Mouse (Mus musculus) urinary bladder, postnatal 36 days (tissue): ENCODE results near the gene Rreb1.

Source experiments
- DNase-seq, 2 experiments: peaks; one replicate each; pipeline ENCODE4 v3.0.0; 2022; ENCODE audit warnings: low spot score in 2 of 2, mixed read lengths in 1 of 2

Rreb1 gene

DNA sequence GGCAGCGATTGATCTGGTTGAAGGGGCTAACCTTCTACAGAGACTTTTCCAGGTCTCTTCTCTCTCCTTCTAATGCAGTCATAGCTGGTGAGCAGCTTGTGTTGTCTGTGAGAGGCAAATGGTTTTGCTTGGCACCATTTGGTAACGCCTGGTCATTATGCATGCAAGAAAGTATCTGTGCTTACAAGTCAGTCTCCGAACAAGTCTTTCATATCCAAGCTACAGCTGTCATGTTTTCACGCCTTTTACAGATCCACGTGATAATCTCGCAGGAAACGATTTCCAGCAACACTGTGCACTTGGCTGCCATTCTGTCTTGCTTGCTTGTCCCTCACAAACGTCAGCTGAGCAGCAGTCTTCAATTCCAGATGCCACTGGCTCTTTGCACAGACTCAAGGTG lies 191.8 kb downstream of the Rreb1 start:
- no peak for DNase-seq

GRCm38 (mm10) chr13:37970887-37971530 lies 192.8 kb downstream of the Rreb1 start:
- DNase-seq: no peak

- DNase-seq: no peak
Measured at GRCm38 (mm10) chr13:37974036-37974435, 195.8 kb downstream of the Rreb1 start.

DNA sequence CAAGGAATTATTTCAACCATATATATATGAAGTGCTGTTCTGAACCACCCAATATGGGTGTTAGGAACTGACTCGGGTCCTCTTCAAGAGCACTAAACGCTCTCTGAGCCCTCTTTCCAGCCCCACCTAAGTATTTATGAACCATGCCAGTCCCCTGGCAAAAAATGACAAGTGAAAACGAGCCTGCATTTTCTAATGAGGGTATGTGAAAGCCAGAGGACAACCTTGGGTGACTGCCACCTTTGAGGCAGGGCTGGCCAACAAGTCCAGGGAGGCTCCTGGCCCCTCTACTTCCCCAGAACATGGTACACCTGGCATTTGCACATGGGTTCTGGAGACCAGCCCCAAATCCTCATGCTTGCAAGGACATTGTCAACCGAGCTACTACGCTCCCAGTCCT lies 196.5 kb downstream of the Rreb1 start:
- no peak for DNase-seq

- DNase-seq: no peak
Measured at GRCm38 (mm10) chr13:37979506-37979905, 201.3 kb downstream of the Rreb1 start.

GRCm38 (mm10) chr13:37980346-37980745 lies 202.1 kb downstream of the Rreb1 start:
- DNase-seq: no peak

DNA sequence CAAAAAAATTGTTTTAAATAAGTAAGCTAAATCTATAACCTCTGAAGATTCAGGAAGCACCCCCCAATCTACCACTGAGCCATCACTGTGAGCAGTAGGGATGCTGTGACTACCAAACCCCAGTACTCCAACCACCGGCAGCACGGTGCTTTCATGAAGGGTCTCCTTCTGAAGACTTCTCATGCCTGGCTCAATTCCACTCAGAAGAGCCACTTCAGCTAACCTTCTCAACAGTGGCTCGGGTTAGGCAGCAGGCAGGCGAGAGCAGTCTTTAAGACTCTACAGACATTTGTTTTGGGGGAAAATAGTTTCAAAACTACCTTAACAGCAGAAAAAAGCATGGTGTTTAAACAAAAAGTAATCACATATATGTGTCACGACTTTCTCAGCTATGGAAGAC lies 202.9 kb downstream of the Rreb1 start:
- DNase-seq: no peak

DNA sequence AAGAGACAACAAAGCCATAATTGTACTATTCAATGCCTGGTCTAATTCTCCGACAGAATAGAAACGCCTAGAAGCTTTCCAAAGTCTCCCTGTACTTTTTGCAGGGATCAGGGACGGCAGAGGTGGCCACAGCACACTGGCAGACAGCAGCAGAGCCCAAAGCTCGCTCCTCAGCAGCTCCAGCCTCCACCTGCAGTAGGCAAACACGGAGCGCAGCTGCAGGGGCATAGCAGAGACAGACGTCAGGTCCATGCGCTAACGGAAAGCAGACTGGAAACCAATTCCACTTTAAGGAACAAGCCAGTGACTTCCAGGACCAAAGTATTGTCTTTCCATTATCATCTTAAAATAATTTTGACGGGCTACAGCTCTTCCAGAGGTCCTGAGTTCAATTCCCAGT lies 208.0 kb downstream of the Rreb1 start:
- DNase-seq: no peak

DNA sequence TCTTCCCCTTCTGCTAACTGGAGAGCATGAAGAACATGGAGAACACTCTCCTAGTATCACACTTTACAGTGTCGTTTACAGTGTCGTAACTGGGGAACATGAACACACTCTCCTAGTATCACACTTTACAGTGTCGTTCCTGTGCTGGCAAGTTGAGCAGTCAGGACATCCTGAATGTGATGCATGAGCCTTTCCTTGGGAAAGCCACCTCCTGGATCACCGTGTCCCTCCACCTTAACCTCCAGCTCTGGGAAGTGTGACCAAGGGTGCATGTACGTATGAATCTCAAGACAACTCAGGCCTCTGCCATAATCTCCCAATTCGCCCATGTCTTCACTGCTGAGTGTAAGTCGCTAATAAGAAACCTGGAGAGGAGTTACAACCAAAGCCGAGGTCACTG lies 211.5 kb downstream of the Rreb1 start:
- no peak for DNase-seq

- no peak for DNase-seq
Measured at GRCm38 (mm10) chr13:37992638-37993371, 214.6 kb downstream of the Rreb1 start.

- DNase-seq: no peak
Measured at GRCm38 (mm10) chr13:37993376-37993703, 215.1 kb downstream of the Rreb1 start.

- peak; percentile 89 to 95 for DNase-seq
Measured at GRCm38 (mm10) chr13:37993704-37994404, 215.7 kb downstream of the Rreb1 start, which contains the start of gene Ssr1. Ssr1 (minus strand) TSS chr13:37994217.

DNA sequence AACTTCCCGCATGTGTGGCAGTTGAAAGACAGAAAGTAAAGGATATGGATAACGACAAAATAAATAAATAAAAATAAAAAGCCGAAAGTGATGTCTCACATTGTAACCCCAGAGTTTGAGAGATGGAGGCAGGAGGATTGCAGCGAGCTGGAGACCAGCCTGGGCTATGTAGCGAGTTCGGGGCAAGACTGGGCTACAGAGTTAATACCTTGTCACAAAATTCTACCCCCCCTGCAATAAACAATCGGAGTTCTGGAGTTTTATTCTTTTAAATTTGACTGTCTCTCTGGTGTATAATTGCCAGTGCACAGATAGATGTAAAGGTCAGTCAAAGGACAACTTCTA lies 216.2 kb downstream of the Rreb1 start:
- no peak for DNase-seq

DNA sequence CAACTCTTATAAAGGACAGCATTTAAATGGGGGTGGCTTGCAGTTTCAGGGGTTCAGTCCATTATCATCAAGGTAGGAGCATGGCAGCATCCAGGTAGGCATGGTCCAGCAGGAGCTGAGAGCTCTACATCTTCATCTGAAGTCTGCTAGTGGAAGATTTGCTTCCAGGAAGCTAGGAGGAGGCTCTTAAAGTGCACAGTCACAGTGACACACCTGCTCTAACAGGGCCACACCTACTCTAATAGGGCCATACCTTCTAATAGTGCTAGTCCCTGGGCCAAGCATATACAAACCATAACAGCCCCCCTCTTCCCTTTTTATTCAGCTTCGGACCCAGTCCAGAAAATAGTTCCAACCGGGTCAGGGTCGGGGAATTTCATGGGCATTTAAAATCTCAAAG lies 221.5 kb downstream of the Rreb1 start:
- no peak for DNase-seq
